Mouse (Mus musculus): ENCODE data around the gene Hoxc11.

Hoxc11 gene

GRCm38 (mm10) chr15:102937036-102937666, 17.1 kb upstream of the Hoxc11 start:
- no peak for DNase-seq

- no peak for DNase-seq
Observed at GRCm38 (mm10) chr15:102939256-102940155, 14.7 kb upstream of the Hoxc11 start.

GRCm38 (mm10) chr15:102942739-102943467, 11.3 kb upstream of the Hoxc11 start:
- peak; percentile 59 for DNase-seq

GRCm38 (mm10) chr15:102943468-102943813, 10.8 kb upstream of the Hoxc11 start:
- no peak for DNase-seq

GRCm38 (mm10) chr15:102945185-102946077, 8.8 kb upstream of the Hoxc11 start:
- DNase-seq, result no peak

GRCm38 (mm10) chr15:102947276-102947675, 7.0 kb upstream of the Hoxc11 start:
- no peak for DNase-seq

GRCm38 (mm10) chr15:102948842-102949241, 5.4 kb upstream of the Hoxc11 start:
- no peak for DNase-seq

GRCm38 (mm10) chr15:102949696-102950095, 4.5 kb upstream of the Hoxc11 start:
- no peak for DNase-seq

GRCm38 (mm10) chr15:102950877-102951276, 3.4 kb upstream of the Hoxc11 start:
- no peak for DNase-seq

GRCm38 (mm10) chr15:102953561-102953960, 666 bp upstream of the Hoxc11 start:
- no peak for DNase-seq

- DNase-seq, result no peak
Observed at GRCm38 (mm10) chr15:102955007-102955382, 768 bp downstream of the Hoxc11 start.

- DNase-seq, result no peak
Observed at GRCm38 (mm10) chr15:102955833-102956640, 1.8 kb downstream of the Hoxc11 start.

GRCm38 (mm10) chr15:102956906-102957305, 2.7 kb downstream of the Hoxc11 start:
- DNase-seq, result no peak

- peak; percentile 32 for DNase-seq
Observed at GRCm38 (mm10) chr15:102959663-102960191, 5.5 kb downstream of the Hoxc11 start.

GRCm38 (mm10) chr15:102961728-102962127, 7.5 kb downstream of the Hoxc11 start:
- DNase-seq, result no peak

GRCm38 (mm10) chr15:102962492-102962891, 8.3 kb downstream of the Hoxc11 start:
- peak; percentile 38 for DNase-seq

GRCm38 (mm10) chr15:102963259-102963658, 9.0 kb downstream of the Hoxc11 start:
- no peak for DNase-seq

GRCm38 (mm10) chr15:102963671-102964640, 9.7 kb downstream of the Hoxc11 start:
- DNase-seq, result peak; percentile 61

- DNase-seq, result no peak
Observed at GRCm38 (mm10) chr15:102965003-102965891, 11.0 kb downstream of the Hoxc11 start.

All from retina, postnatal 1 day (tissue).